Mouse (Mus musculus) telencephalon, adult 2 months (tissue): Measurements from ENCODE around the gene 6030408B16Rik.
A peak's percentile ranks its signal among the peaks of the same experiment; 100 is the strongest.
"Not testable (repeated sequence)": the region's sequence is repeated elsewhere in the genome, so short reads cannot be mapped to it uniquely, and the experiment has no call there.

Source experiments
- DNase-seq: peaks from one replicate; pipeline ENCODE4 v3.0.0-alpha.2; 2011; ENCODE audit warnings: low read depth, low spot score

6030408B16Rik gene

GRCm38 (mm10) chr15:101321126-101321525, 28.1 kb downstream of the 6030408B16Rik start:
- DNase-seq = no peak

- DNase-seq = no peak
Observed at GRCm38 (mm10) chr15:101322106-101322505, 29.1 kb downstream of the 6030408B16Rik start.

GRCm38 (mm10) chr15:101322640-101323039, 29.6 kb downstream of the 6030408B16Rik start:
- no peak for DNase-seq

GRCm38 (mm10) chr15:101323511-101323910, 30.5 kb downstream of the 6030408B16Rik start:
- no peak for DNase-seq

GRCm38 (mm10) chr15:101324409-101324808, 31.4 kb downstream of the 6030408B16Rik start:
- not testable (repeated sequence) for DNase-seq

GRCm38 (mm10) chr15:101325991-101326534, 33.1 kb downstream of the 6030408B16Rik start:
- DNase-seq = no peak

- DNase-seq = peak; percentile 39
Observed at GRCm38 (mm10) chr15:101327282-101327681, 34.3 kb downstream of the 6030408B16Rik start.

- no peak for DNase-seq
Observed at GRCm38 (mm10) chr15:101328876-101329563, 36.0 kb downstream of the 6030408B16Rik start.

- no peak for DNase-seq
Observed at GRCm38 (mm10) chr15:101329564-101329892, 36.5 kb downstream of the 6030408B16Rik start.

DNA sequence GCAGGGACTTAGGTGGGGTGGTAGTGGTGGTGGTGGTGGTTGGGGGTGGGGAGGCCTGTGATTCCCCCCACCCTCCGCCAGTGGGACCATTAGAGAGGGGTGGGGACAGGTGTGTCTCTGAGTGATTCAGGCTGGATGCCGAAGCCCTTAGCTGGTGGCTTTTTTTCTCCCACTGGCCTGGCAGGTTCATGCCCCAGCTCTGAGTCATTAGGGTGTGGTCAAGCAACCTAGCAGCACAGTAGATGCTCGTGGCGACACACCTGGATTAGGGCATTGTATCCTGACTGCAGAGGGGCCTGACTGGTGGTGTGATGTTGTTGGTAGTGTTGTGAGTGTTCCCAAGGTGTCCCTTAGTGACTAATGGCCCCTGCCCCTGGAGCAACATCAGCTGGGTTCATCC, 38.1 kb downstream of the 6030408B16Rik start:
- no peak for DNase-seq

- no peak for DNase-seq
Observed at GRCm38 (mm10) chr15:101332370-101332769, 39.4 kb downstream of the 6030408B16Rik start.

DNA sequence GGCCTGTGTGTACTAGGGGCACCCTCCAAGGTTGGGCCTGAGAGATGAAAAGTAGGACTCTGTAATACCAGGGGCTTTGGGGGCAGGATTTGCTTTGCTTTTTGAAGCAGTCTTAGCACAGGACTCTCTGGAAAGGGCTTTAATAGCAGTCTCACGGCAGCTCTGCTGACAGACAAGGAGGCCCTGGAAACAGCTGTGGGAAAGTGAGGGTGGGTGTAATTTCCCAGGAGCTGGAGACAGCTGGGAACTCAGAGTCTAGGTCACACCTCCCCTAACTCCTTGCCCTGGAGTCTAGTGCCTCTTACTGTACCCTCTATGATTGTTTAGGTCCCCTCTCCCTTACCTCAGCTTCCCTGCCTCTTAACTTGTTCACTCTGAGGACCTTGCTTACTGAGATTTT, 40.2 kb downstream of the 6030408B16Rik start:
- DNase-seq = no peak

GRCm38 (mm10) chr15:101333648-101334047, 40.6 kb downstream of the 6030408B16Rik start:
- DNase-seq = no peak

- DNase-seq = no peak
Observed at GRCm38 (mm10) chr15:101336474-101337174, 43.6 kb downstream of the 6030408B16Rik start.

- DNase-seq = no peak
Observed at GRCm38 (mm10) chr15:101338359-101338758, 45.3 kb downstream of the 6030408B16Rik start.

GRCm38 (mm10) chr15:101339537-101339936, 46.5 kb downstream of the 6030408B16Rik start:
- DNase-seq = peak; percentile 59

DNA sequence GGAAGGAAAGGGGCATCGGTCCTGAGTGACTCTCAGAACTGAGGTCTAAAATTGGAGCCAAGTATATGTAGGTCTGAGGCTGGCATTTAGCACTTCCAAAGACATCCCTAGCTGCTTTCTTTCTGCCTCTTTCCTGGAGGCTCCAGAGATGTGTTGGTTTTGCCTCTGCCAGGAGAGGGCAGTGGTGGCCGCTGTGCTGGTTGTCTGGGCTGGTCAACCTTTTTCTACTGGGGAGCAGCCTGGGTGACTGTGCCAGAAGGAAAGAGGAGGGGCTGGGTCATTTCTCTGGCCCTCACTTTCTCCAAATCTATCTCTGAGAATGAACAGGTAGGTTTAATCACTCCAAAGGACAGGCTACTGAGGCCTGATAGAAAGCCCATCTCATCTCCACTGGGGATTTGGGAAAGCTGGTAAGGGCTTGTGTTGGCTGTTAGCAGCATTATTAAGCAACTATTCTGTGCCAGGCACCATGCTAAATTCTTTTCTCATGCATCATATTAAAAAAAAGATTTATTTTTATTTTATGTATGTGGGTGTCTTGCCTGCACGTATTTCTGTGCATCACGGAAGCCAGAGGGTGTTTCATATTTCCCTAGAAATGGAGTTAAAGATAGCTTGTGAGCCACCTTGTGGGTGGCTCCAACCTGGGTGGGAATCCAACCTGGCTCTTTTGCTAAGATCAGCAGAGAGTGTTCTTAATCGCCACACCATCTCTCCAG, 48.9 kb downstream of the 6030408B16Rik start:
- peak; percentile 72 for DNase-seq
